Mouse (Mus musculus) ES-Bruce4 (cell line): ENCODE measurements around the gene Aak1. TPM values are rescaled to one million over a fixed set of nuclear protein-coding genes. Genes with fewer than 3 reads are reported as not detected.

ENCODE experiments used
- H3K27ac ChIP-seq: 2 replicates; pipeline ENCODE4 v1.5.1; 2012; ENCODE audit warnings: low read length, inconsistent platforms; ENCODE audit not compliant: insufficient read depth
- H3K27me3 ChIP-seq: 2 replicates; pipeline ENCODE4 v1.6.1; 2012; ENCODE audit warnings: mild to moderate bottlenecking, low read length, inconsistent platforms; ENCODE audit not compliant: control insufficient read depth, poor library complexity, insufficient read depth, severe bottlenecking
- H3K36me3 ChIP-seq: 2 replicates; pipeline ENCODE4 v1.6.1; 2012; ENCODE audit warnings: inconsistent platforms, mild to moderate bottlenecking, low read length, moderate library complexity; ENCODE audit not compliant: control insufficient read depth, poor library complexity, insufficient read depth, severe bottlenecking
- H3K4me1 ChIP-seq: one replicate; pipeline ENCODE4 v1.8.1; 2011; ENCODE audit warnings: low read length; ENCODE audit not compliant: control insufficient read depth, insufficient read depth
- H3K4me3 ChIP-seq: 2 replicates; pipeline ENCODE4 v1.5.1; 2011; ENCODE audit warnings: low read depth, mild to moderate bottlenecking, low read length
- H3K9ac ChIP-seq: 2 replicates; pipeline ENCODE4 v1.6.1; 2012; ENCODE audit warnings: low read depth, mild to moderate bottlenecking, inconsistent platforms; ENCODE audit not compliant: poor library complexity, severe bottlenecking
- H3K9me3 ChIP-seq: replicated peaks from 2 replicates; pipeline ENCODE4 v1.6.1; 2012; ENCODE audit warnings: mild to moderate bottlenecking, low read length, inconsistent platforms; ENCODE audit not compliant: control insufficient read depth, poor library complexity, insufficient read depth, severe bottlenecking
- CTCF ChIP-seq: IDR thresholded peaks from one replicate; pipeline ENCODE4 v1.8.1; 2011; ENCODE audit warnings: low read depth, low read length
- EP300 ChIP-seq: IDR thresholded peaks from 2 replicates; pipeline ENCODE4 v1.6.1; 2011; ENCODE audit warnings: low read depth, low read length; ENCODE audit not compliant: insufficient read depth
- POLR2A ChIP-seq: IDR thresholded peaks from one replicate; pipeline ENCODE4 v1.8.1; 2011; ENCODE audit warnings: low read length; ENCODE audit not compliant: insufficient read depth
- polyA plus RNA-seq: library from polyadenylated mRNA; stranded (reverse); fragments of >200 nt; gene quantifications from 2 replicates; pipeline ENCODE4 v1.2.4, GENCODE M21; 2011; ENCODE audit warnings: low read depth; ENCODE audit not compliant: missing spikeins, insufficient read depth, insufficient read length

Gene Aak1
- polyA plus RNA-seq, 1 experiment, result 38.2 TPM

- Histone ChIP-seq H3K9me3 (no peaks in the 10 kb centered on the region), H3K4me3 (no peak overlapping the region), H3K27me3 (no peaks in the 10 kb centered on the region), H3K36me3 (no peaks in the 10 kb centered on the region), H3K4me1 (peaks cover 3% of the 10 kb centered on the region), H3K9ac (no peak overlapping the region), H3K27ac (no peak overlapping the region)
- no peak for TF ChIP-seq CTCF
These were observed 97.8 kb downstream of the Aak1 start for GRCm38 (mm10) chr6:86947100-86947499.

DNA sequence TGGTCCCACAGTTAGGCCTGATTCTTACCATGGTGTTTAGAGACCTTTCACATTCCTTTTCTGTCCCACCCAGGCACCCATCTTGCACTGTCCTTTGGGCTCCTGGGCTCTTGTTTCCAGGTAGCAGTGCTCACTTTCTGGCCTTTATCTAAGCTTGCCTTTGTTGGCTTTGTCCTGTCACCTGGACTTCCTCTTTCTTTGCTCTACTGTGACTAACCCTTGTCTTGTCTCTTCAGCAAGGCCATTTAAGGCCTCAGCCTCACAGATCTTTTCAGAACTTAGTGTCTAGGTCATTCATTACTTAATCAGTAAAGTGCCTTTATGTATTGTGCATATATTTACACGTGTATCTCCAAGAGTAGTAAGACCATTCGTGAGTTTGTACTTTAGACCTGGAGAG lies 99.4 kb downstream of the Aak1 start:
- no peak for TF ChIP-seq CTCF
- Histone ChIP-seq H3K27me3 (no peaks in the 10 kb centered on the region), H3K36me3 (no peaks in the 10 kb centered on the region)

DNA sequence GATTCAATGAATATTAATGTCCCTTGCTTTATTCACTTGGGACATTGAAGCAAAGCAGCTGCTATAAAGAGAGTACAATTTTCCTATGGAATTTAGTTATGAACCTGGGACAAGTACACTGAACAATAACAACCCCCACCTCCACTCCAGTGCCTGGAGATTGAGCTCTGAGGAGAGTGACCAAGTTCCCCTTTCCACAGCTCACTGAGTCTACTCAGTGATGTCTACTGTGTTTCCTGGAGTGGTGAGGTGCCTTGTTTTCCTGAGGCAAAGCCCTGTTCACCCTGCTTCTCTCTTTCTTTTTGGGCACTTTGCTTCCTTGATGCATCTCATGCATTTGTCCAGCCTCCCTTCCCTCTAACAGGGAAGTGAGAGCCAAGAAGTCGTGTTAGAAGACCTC lies 100.8 kb downstream of the Aak1 start:
- Histone ChIP-seq H3K27ac (no peak overlapping the region), H3K9ac (no peak overlapping the region), H3K36me3 (no peaks in the 10 kb centered on the region), H3K4me3 (no peak overlapping the region), H3K4me1 (peaks cover 3% of the 10 kb centered on the region), H3K9me3 (no peaks in the 10 kb centered on the region), H3K27me3 (no peaks in the 10 kb centered on the region)
- TF ChIP-seq CTCF, result no peak
- no peak for TF ChIP-seq EP300
- no peak for TF ChIP-seq POLR2A

More for the DNA sequence above, 99.4 kb downstream of the Aak1 start:
- Histone ChIP-seq H3K4me3 (no peak overlapping the region), H3K4me1 (peaks cover 3% of the 10 kb centered on the region), H3K27ac (no peak overlapping the region), H3K9me3 (no peaks in the 10 kb centered on the region), H3K9ac (no peak overlapping the region)

- H3K36me3 ChIP-seq, result no peaks in the 10 kb centered on the region
- H3K9me3 ChIP-seq, result no peaks in the 10 kb centered on the region
- no peak overlapping the region for H3K9ac ChIP-seq
- H3K4me3 ChIP-seq, result no peak overlapping the region
- no peak overlapping the region for H3K27ac ChIP-seq
- TF ChIP-seq EP300, result peak; percentile 78
- TF ChIP-seq POLR2A, result no peak
- peaks cover 3% of the 10 kb centered on the region for H3K4me1 ChIP-seq
- no peaks in the 10 kb centered on the region for H3K27me3 ChIP-seq
These were observed 101.5 kb downstream of the Aak1 start for GRCm38 (mm10) chr6:86950733-86951255.

- Histone ChIP-seq H3K27ac (no peak overlapping the region), H3K36me3 (no peaks in the 10 kb centered on the region), H3K9me3 (no peaks in the 10 kb centered on the region), H3K4me3 (no peak overlapping the region), H3K27me3 (no peaks in the 10 kb centered on the region), H3K4me1 (peaks cover 3% of the 10 kb centered on the region), H3K9ac (no peak overlapping the region)
- no peak for TF ChIP-seq POLR2A
- TF ChIP-seq CTCF, result no peak
- TF ChIP-seq EP300, result no peak
These were observed 106.4 kb downstream of the Aak1 start for GRCm38 (mm10) chr6:86955741-86956140.

- Histone ChIP-seq H3K27ac (no peak overlapping the region), H3K9me3 (no peaks in the 10 kb centered on the region), H3K4me1 (peaks cover 1% of the 10 kb centered on the region), H3K36me3 (no peaks in the 10 kb centered on the region), H3K4me3 (no peak overlapping the region), H3K9ac (no peak overlapping the region), H3K27me3 (no peaks in the 10 kb centered on the region)
- TF ChIP-seq EP300 (no peak), CTCF (no peak), POLR2A (no peak)
These were observed 106.9 kb downstream of the Aak1 start for GRCm38 (mm10) chr6:86956206-86956605.

DNA sequence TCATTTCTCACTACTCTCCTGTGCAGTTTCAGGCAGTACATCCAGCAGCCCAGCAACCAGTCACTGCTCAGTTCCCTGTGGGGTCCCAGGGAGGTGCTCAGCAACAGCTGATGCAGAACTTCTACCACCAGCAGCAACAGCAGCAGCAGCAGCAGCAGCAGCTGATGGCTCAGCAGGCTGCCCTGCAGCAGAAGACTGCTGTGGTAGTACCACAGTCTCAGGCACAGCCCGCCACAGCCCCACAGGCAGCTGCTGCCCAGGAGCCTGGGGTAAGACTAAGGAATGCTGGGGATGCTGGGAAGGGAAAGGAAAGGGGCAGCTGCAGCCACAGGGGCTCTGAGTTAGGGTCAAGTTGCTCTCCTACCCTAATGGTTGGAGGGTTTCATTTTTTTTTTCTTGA lies 109.7 kb downstream of the Aak1 start:
- no peaks in the 10 kb centered on the region for H3K4me1 ChIP-seq
- TF ChIP-seq POLR2A, result no peak
- TF ChIP-seq CTCF, result no peak
- no peak for TF ChIP-seq EP300
- no peaks in the 10 kb centered on the region for H3K27me3 ChIP-seq
- H3K27ac ChIP-seq, result no peak overlapping the region
- H3K9ac ChIP-seq, result no peak overlapping the region
- no peaks in the 10 kb centered on the region for H3K36me3 ChIP-seq
- no peaks in the 10 kb centered on the region for H3K9me3 ChIP-seq
- no peak overlapping the region for H3K4me3 ChIP-seq
